Mouse (Mus musculus) intestine, embryonic 14.5 days (tissue): Measurements from ENCODE around the gene Arhgap10. TPM values are rescaled to one million over a fixed set of nuclear protein-coding genes. Genes with fewer than 3 reads are reported as not detected.

Source experiments
- ATAC-seq: fragments of 200-750 bp; cut with Nextera tagmentation; replicated peaks from 2 replicates; pipeline ENCODE4 v1.8.0; 2017; ENCODE audit warnings: low read depth, moderate number of reproducible peaks, moderate TSS enrichment, moderate library complexity; ENCODE audit not compliant: low FRiP score, low TSS enrichment
- DNase-seq: peaks from one replicate; pipeline ENCODE4 v3.0.0-alpha.2; 2018; ENCODE audit warnings: low spot score
- H3K27ac ChIP-seq: fragments of 300-500 bp; sonication (generic); 2 replicates; pipeline ENCODE4 v1.5.1; 2014; ENCODE audit warnings: low read depth, mild to moderate bottlenecking, control low read depth
- H3K27me3 ChIP-seq: fragments of 300-500 bp; sonication (generic); replicated peaks from 2 replicates; pipeline ENCODE4 v1.6.1; 2014; ENCODE audit warnings: low read length, control low read depth; ENCODE audit not compliant: control insufficient read depth, insufficient read depth
- H3K36me3 ChIP-seq: fragments of 300-500 bp; sonication (generic); 2 replicates; pipeline ENCODE4 v1.6.1; 2014; ENCODE audit warnings: low read length, control low read depth; ENCODE audit not compliant: control insufficient read depth, insufficient read depth
- H3K4me1 ChIP-seq: fragments of 300-500 bp; sonication (generic); replicated peaks from 2 replicates; pipeline ENCODE4 v1.6.1; 2014; ENCODE audit warnings: low read length, control low read depth, mixed read lengths; ENCODE audit not compliant: control insufficient read depth, insufficient read depth
- H3K4me2 ChIP-seq: fragments of 300-500 bp; sonication (generic); 2 replicates; pipeline ENCODE4 v1.6.1; 2014; ENCODE audit warnings: low read length
- H3K4me3 ChIP-seq: fragments of 300-500 bp; sonication (generic); 2 replicates; pipeline ENCODE4 v1.5.1; 2014; ENCODE audit warnings: low read depth, low read length, control low read depth, mixed read lengths
- H3K9ac ChIP-seq: fragments of 300-500 bp; sonication (generic); 2 replicates; pipeline ENCODE4 v1.6.1; 2014; ENCODE audit warnings: mild to moderate bottlenecking, low read length
- H3K9me3 ChIP-seq: fragments of 300-500 bp; sonication (generic); 2 replicates; pipeline ENCODE4 v1.6.1; 2016; ENCODE audit warnings: low read length, control low read depth; ENCODE audit not compliant: control insufficient read depth
- WGBS: fragments of 180-500 bp; shearing (Covaris S2); extraction: QIAGEN DNeasy Blood & Tissue Kit; methylation state at CpG from one replicate; pipeline ENCODE4 v1.1.7; 2014; 5-methylcytosine and 5-hydroxymethylcytosine counted together
- polyA plus RNA-seq: library from polyadenylated mRNA; unstranded; fragments of >200 nt; fragmentation: Nextera tagmentation; extraction: Ambion mirVana; gene quantifications from 2 replicates; pipeline ENCODE4 v1.2.1, GENCODE M21; 2014

The Arhgap10 gene
- polyA plus RNA-seq, 1 experiment from 2014 or later: 33.6 TPM

- Histone ChIP-seq H3K4me1 (peaks cover 8% of the 10 kb centered on the region), H3K27me3 (no peaks in the 10 kb centered on the region), H3K4me2 (no peak overlapping the region), H3K9me3 (no peaks in the 10 kb centered on the region), H3K36me3 (no peaks in the 10 kb centered on the region), H3K9ac (no peak overlapping the region), H3K27ac (no peak overlapping the region), H3K4me3 (no peak overlapping the region)
- no peak for ATAC-seq
- WGBS: 67% methylated on average over 8 of the region's 8 CpGs
- no peak for DNase-seq
Observed at GRCm38 (mm10) chr8:77521028-77521785, 3.5 kb upstream of the Arhgap10 start.

GRCm38 (mm10) chr8:77520601-77521000, 2.8 kb upstream of the Arhgap10 start:
- Histone ChIP-seq H3K9ac (no peak overlapping the region), H3K9me3 (no peaks in the 10 kb centered on the region), H3K4me1 (peaks cover 15% of the 10 kb centered on the region), H3K36me3 (no peaks in the 10 kb centered on the region), H3K4me2 (no peak overlapping the region), H3K4me3 (no peak overlapping the region), H3K27me3 (no peaks in the 10 kb centered on the region), H3K27ac (no peak overlapping the region)
- WGBS: 94% methylated on average over 4 of the region's 4 CpGs
- ATAC-seq: no peak
- no peak for DNase-seq

- Histone ChIP-seq H3K27me3 (no peaks in the 10 kb centered on the region), H3K27ac (peak overlapping the region; percentile 93), H3K4me1 (peaks cover 24% of the 10 kb centered on the region), H3K36me3 (no peaks in the 10 kb centered on the region), H3K9me3 (no peaks in the 10 kb centered on the region), H3K4me3 (peak overlapping the region; percentile 79), H3K9ac (peak overlapping the region; percentile 87), H3K4me2 (peak overlapping the region; percentile 80)
- DNase-seq: peak; percentile 92
- peak; percentile 79; the same call in 1 of the 2 replicates for ATAC-seq
- WGBS: 3% methylated on average over 33 of the region's 33 CpGs
Observed at GRCm38 (mm10) chr8:77518201-77519115, 705 bp upstream of the Arhgap10 start.

GRCm38 (mm10) chr8:77516845-77517244, 908 bp downstream of the Arhgap10 start:
- peak overlapping the region; percentile 79 for H3K4me3 ChIP-seq
- no peaks in the 10 kb centered on the region for H3K36me3 ChIP-seq
- H3K9ac ChIP-seq: peak overlapping the region; percentile 87
- peak overlapping the region; percentile 93 for H3K27ac ChIP-seq
- 2% methylated on average over 10 of the region's 10 CpGs for WGBS
- DNase-seq (peak; percentile 68), ATAC-seq (no peak)
- no peaks in the 10 kb centered on the region for H3K27me3 ChIP-seq
- no peaks in the 10 kb centered on the region for H3K9me3 ChIP-seq
- peaks cover 33% of the 10 kb centered on the region for H3K4me1 ChIP-seq
- H3K4me2 ChIP-seq: peak overlapping the region; percentile 80

- Histone ChIP-seq H3K27me3 (no peaks in the 10 kb centered on the region), H3K9me3 (no peaks in the 10 kb centered on the region), H3K36me3 (no peaks in the 10 kb centered on the region), H3K9ac (peak overlapping the region; percentile 87; the same call in 1 of the 2 replicates), H3K4me3 (peak overlapping the region; percentile 79), H3K4me2 (peak overlapping the region; percentile 80), H3K4me1 (peaks cover 35% of the 10 kb centered on the region), H3K27ac (no peak overlapping the region)
- 43% methylated on average over 8 of the region's 8 CpGs for WGBS
- DNase-seq (no peak), ATAC-seq (no peak)
Observed at GRCm38 (mm10) chr8:77515786-77516185, 2.0 kb downstream of the Arhgap10 start.

GRCm38 (mm10) chr8:77515201-77515600, 2.6 kb downstream of the Arhgap10 start:
- H3K9me3 ChIP-seq: no peaks in the 10 kb centered on the region

GRCm38 (mm10) chr8:77511750-77512493, 5.8 kb downstream of the Arhgap10 start:
- Histone ChIP-seq H3K27ac (no peak overlapping the region), H3K9me3 (no peaks in the 10 kb centered on the region), H3K36me3 (no peaks in the 10 kb centered on the region), H3K4me1 (peaks cover 45% of the 10 kb centered on the region), H3K9ac (no peak overlapping the region), H3K27me3 (no peaks in the 10 kb centered on the region), H3K4me3 (no peak overlapping the region), H3K4me2 (no peak overlapping the region)
- no peak for DNase-seq
- 70% methylated on average over 13 of the region's 13 CpGs for WGBS
- no peak for ATAC-seq

More at GRCm38 (mm10) chr8:77515201-77515600, 2.6 kb downstream of the Arhgap10 start:
- H3K9ac ChIP-seq: no peak overlapping the region
- no peaks in the 10 kb centered on the region for H3K36me3 ChIP-seq
- no peak overlapping the region for H3K27ac ChIP-seq
- peak overlapping the region; percentile 79; the same call in 1 of the 2 replicates for H3K4me3 ChIP-seq
- ATAC-seq (no peak), DNase-seq (no peak)
- H3K4me1 ChIP-seq: peaks cover 39% of the 10 kb centered on the region
- H3K4me2 ChIP-seq: peak overlapping the region; percentile 80
- 88% methylated on average over 8 of the region's 8 CpGs for WGBS
- H3K27me3 ChIP-seq: no peaks in the 10 kb centered on the region

- Histone ChIP-seq H3K9me3 (no peaks in the 10 kb centered on the region), H3K4me2 (no peak overlapping the region), H3K4me3 (no peak overlapping the region), H3K27me3 (no peaks in the 10 kb centered on the region), H3K27ac (no peak overlapping the region), H3K4me1 (peaks cover 33% of the 10 kb centered on the region), H3K9ac (no peak overlapping the region), H3K36me3 (no peaks in the 10 kb centered on the region)
- DNase-seq (no peak), ATAC-seq (no peak)
- WGBS: 66% methylated on average over 3 of the region's 3 CpGs
Observed at GRCm38 (mm10) chr8:77510426-77510825, 7.3 kb downstream of the Arhgap10 start.
